Mouse (Mus musculus) hematopoietic stem cell, adult 5-6 weeks (primary cell): ENCODE data around the gene Wdr63. TPM values are rescaled to one million over a fixed set of nuclear protein-coding genes. Genes with fewer than 3 reads are reported as not detected.

Experiments used
- ATAC-seq, 2 experiments: fragments of 125-278 bp in 1 of 2; replicated peaks in 1 of 2; 2 replicates each; pipeline ENCODE4 v1.8.0; 2016 to 2017; ENCODE audit warnings: inconsistent platforms in 2 of 2, mild to moderate bottlenecking in 2 of 2, moderate number of reproducible peaks in 2 of 2, low read depth in 1 of 2, moderate TSS enrichment in 1 of 2; ENCODE audit not compliant: low FRiP score in 2 of 2, poor library complexity in 2 of 2, severe bottlenecking in 2 of 2, insufficient read depth in 1 of 2, low TSS enrichment in 1 of 2
- total RNA-seq: library from RNA; stranded (forward); fragments of 172-1452, 232-1000 nt; gene quantifications from 2 replicates; pipeline ENCODE4 v1.2.3, GENCODE M21; 2017

The Wdr63 gene
- not detected in 2 replicates for total RNA-seq

DNA sequence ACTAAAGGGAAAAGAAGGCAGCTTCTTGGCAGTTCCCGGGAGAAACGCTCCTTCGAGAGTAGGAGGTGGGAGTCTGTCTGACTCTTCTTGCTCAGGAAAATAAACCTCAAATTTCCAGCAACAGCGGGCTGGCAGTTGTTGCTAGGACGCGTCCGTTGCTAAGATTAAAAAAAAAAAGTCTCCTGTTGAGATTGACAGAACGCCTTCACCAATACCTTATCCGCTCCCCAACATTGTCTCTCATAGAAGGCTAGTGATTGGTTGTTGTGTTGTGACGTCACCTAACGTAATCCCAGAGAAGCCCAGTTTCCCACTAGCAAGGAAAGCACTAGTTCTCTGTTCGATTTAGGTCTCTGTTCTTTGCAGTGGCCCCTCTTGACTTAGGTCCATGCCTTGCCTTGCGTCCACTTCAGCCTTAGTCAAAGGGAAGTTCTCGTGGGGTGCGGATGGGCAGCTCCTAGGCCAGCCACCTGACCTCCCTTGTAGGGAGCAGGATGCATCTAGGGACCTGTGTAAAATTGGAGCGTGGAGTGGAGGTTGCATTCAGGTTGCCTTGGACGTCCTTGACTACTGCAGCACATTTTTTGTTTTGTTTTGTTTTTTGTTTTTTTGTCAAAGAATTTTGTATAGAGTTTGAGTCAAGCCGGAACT, at the start of gene Wdr63:
TSS of gene Wdr63 (minus strand) at position 210 of the 651 bp plus-strand sequence.
- peak; percentile 76 to 87 for ATAC-seq

DNA sequence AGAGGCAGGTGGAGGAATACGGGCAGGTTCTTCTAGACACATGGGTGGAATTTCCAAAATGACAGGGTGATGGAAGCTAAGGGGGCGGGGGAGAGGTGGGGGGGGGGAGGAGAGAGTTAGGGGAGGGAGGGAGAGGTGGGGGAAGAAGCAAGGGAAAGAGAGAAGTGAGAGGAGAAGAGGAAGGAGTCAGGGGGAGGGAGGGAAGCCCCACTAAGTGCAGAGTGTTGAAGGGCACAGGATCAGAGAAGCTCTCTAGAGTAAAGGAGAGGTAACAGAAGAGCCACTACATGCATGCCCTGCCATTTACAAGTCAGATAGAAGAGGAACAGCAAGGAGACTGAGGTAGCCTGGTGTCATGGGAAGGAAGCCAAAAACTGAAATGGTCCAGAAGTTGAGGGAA, 48.9 kb upstream of the Wdr63 start:
- no peak for ATAC-seq

DNA sequence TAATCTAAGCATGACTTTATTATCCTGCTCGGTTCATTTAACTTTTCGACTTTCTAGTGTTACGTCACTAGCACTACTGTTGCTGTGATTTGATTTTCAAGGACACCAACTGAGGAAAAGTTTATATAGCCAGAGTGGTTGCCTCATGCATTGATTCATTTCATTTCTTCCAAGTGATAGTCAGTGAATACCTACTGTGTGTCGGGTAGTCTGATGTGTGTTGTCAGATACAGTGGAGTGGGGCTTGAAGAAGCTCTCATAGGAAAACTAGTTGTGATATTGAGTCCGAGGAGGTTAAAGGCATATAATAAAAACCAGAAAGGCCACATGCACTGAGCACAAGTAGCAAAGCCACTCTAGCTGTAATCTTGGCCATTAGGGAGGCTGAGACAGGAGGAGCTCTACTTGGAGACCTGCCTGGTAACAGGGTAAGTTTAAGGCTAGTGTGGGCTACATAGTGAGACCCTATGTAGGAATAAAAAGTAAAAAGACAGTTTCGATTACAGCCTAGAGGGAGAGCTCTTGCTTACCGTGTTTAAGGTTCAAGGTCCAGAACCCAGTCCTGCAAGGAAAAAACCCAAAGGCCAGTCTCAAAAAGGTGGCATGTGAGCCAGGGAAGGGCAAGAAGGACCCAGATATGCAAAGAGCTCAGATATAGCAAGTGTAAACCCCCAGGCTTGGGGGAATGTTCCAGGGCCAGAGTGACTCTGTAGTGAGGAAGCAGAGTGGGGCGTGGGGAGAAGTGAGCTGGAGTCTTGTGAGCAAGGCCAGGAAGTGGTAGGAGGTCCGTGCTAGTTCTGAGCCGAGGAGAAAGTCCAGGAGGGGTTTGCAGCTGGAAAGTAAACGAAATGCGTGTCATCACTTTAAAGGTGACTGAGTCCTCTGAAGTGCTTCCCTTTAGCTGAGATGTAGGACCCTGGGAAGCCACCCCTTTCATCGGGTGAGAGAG, 48.0 kb upstream of the Wdr63 start:
- peak; percentile 40 to 60; a peak in 3 of 4 replicates for ATAC-seq

DNA sequence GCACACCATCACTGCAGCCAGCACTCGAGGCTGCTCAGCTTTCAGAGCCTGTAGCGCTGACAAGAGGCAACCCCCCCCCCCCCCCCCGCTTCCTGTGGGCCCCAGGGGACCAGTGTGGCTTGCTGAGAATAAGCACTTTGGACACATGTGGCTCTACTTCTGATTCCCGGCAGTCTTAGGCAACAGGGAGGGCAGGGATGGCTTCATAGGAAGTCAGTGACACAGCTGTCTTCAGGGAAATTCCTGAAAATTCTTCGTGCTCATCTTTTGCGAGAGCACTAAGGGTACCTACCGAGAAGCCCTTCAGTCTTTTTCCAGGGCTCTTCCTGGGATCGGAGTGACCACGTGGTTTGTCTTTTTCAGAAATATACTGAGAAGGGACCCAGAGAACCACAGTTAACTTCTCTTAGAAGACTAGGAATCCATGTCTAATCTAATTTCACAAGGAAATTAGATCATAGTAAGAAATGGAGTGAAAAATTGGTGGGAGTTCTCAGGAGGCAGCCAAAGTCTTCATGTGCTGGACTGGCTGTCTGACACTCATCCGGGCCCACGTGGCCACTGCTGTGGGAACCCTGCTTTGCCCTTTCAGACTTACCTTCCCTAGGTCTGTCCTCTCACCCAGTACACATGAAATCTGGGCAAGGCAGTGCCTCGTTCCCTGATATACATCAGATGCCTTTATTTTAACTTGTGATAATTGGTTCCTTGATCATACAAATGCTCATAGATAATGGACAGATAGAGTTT, 46.1 kb upstream of the Wdr63 start:
- no peak for ATAC-seq

DNA sequence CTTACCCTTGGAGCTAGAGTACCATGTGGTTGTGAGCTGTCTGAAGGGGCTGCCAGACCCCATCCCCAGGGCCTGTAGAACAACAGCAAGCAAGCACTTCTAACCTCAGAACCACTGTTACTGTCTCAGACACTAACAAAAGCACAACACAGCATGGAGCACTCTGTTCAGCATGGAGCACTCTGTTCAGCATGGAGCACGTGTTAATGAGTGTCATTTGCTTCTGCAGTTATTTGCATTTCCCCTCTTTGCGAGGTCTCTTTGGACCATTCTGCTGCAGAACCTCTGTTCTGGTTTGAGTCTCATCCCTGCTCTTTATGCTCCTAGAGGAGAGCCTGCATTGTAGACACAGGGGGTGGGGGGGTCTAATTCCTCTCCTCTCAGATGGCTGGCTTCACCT, 45.0 kb upstream of the Wdr63 start:
- no peak for ATAC-seq

DNA sequence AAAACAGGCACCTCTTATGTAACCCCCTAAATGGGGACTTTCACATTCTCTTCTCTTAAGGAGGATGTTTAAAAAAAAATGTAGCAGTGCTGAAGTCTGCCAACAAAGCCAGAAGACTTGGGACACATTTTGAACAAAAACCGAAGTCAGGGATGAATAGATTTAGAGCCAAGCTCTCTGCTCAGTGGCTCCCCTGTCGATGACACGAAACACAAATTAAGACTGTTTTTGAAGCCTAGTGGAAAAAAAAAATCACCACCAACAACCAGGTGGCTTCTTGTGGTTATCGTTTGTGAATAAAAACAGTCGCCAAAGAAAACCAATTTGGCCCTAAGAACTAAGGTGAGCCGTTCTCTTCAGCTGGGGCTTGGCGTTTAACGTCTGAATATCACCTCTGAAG, 44.4 kb upstream of the Wdr63 start:
- no peak for ATAC-seq

DNA sequence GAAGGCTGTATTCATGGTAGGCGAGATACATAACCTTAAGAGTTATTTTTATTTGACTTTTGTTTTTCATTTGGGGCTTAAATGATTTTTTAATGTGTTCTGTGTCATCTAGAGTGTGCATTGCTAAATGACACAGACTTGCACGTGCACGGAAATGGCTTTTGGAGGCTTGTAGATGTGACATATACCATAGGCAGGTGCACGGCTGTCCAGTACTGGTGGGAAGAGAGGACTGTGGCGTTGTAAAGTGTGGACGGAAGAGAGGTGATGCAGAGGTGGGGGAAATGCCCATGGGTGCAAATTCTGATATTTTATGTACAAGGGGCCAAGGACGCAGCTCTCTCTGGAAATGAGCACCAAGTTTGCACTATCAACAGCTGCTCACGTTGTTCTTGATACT, 43.8 kb upstream of the Wdr63 start:
- ATAC-seq, result no peak

DNA sequence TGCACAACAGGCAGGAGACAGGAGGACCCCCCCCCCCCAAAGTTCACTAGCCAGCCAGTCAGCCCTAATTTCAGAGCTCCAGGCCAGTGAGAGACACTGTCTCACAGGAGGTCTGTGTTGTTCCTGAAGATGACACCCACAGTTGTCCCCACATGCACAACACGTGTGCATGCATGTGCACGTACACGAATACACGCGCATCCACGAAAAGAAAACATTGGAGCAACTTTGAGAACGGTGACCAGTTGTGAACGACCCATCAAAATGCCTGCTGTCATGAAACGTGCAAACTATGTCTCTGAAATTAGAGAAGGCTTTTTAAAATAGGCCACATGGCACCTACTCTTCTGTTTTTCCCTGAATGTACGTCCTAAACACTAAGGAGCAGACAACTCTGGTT, 43.4 kb upstream of the Wdr63 start:
- no peak for ATAC-seq

DNA sequence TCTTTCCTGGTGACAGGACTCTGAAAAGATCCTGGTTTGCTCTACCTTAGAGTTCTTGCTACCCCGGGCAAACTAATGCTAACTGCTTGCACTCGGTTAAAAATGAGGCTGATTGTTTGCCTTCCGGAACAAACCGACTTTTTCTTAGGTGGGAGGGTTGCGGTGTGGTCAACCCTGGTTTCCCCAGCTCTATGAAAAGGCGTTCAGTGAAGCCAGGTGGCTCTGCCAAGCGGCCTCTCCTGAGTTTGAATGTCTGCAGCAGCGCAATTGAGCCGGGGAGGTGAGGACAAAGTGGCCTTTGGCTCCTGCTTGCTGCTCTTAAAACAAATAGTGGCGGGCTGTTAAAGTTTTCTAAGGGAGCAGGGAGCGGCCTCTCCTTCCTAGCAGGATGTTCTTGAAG, 42.6 kb upstream of the Wdr63 start:
- peak; percentile 41 to 55; a peak in 3 of 4 replicates for ATAC-seq

DNA sequence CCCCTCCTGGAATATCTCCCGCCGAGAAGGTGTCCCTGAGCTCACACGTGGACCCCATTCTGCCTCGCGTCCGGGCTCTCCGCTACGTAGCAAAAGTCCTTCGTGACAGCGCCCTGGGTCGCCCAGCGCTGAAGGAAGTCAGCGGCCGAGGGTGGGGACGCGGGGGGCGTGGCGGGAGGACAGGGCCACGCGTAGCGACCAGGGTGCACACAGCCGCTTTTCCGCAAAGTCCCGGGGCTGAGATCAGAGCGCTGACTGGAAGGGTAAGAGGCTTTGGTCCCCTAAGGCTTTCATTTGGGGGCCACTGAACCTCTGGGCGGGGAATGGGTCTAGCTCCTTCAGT, 42.1 kb upstream of the Wdr63 start:
- peak; percentile 69 to 72 for ATAC-seq

DNA sequence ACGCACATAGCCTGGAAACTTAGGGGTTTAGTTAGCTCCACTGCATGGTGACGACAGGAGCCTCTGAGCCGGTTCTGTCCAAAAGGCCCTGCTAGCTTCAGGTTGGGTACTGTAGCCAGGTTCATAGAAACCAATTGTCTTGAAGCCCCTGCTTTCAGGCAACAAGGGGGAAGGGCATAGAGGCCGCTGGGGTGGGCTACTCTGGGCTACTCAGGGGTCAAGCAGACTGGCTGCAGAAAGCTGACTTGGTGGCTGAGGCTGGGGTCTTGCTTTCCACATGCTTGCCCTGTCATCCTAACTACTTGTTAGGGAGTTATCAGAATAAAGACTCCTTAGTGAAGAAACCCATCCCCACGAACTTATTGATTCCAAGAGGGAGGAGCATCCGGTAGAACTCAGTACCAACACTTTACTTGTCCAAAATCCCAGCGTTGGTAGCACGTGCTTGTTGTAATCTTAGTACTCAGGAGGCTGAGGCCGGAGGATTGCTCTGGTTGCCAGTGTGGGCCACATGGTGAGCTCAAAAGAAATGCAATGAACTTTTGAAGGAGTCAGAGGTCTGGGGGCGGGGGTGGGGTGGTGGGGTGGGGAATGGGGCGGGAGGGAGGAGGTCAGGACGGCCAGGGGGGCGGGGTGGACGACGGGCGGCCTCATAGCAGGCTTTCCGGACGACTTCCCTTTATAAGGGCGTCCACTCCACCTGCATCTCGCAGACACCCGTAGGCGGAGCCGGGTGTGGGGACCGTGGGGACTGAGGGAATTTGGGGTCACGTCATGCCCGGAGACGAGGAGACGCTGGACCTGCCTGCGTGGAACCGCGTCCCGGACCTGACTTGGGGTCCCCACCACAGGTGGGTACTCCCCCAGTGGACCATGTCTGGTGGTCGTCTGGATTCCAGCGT, 41.5 kb upstream of the Wdr63 start, which contains the start of gene Mcoln2:
TSS of gene Mcoln2 (plus strand) at position 678 of the 902 bp plus-strand sequence.
- peak; percentile 61 to 62 for ATAC-seq

DNA sequence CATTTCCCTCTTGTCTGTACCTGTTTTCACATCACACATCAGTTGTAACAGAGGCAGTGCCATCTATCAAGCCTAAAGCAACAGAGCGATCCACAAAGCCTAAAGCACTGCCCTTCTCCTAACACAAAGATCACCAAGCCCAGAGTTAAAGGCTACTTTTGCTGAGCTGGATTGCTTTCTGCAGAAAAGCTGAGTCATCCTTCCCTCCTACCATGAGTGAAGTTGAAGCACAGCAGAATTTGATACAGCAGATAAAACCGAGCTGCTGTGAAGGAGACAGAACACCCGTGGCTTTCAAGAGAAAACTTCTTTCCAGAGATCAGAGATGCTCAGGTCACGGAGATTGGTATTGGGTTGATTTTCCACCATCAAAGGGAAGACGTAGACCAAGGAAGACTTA, 38.2 kb upstream of the Wdr63 start:
- peak in 1 of 2 experiments; percentile 28; a peak in 1 of 4 replicates for ATAC-seq

DNA sequence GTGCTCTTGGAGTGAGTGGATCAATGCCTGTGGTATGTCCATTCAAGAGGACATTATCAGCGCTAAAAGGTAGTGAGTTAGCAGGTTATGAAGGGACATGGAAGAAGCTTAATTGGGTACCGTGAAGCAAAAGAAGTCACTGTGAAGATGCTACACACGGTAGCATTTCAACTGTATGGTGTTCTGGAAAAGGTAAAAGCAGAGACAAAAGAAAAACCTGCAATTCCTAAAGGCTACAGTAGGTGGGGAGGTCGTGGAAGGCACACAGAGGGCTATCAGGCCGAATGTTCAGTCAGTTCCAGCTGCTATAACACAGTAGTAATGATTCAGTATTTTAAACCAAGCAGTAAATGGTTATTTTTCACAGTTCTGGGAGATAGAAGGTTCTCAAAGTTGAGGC, 37.6 kb upstream of the Wdr63 start:
- ATAC-seq, result peak in 1 of 2 experiments; percentile 38; a peak in 1 of 4 replicates

DNA sequence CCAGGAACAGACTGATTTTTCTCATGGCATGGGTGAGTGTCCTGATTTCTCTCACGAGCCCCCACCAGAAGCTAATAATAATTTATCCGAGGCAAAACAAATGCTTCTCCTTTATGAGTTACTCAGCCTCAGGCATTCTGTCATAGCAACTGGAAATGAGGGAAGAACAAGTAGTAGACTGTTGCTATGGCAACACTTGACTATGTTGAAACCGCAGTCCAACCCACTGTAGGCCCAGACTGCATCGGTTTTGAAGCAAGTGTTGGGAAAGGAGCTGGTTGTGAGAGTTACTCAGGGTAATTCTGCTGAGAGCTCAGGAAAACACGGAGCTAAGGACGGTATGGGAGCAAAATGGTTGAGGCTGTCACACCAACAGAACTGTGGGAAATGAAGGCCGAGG, 34.6 kb upstream of the Wdr63 start:
- ATAC-seq, result no peak

DNA sequence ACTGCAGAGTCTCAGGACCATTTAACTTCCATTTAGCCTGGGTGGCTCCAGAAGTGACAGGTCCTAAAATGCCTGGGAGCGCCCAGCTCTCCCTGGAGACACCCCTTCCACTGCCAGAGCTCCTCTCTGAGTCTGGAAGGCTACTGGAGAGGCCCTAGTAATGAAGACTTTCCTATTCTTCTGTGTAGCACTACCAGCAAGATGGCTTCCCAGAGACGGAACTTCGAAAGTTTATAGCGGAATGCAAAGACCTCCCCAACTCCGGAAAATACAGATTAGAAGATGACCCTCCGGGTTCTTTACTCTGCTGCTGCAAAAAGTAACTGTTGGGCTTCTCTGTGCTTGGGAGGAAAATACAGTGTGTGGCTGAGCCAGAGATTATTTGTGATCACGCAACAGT, 32.3 kb upstream of the Wdr63 start:
- ATAC-seq, result no peak

DNA sequence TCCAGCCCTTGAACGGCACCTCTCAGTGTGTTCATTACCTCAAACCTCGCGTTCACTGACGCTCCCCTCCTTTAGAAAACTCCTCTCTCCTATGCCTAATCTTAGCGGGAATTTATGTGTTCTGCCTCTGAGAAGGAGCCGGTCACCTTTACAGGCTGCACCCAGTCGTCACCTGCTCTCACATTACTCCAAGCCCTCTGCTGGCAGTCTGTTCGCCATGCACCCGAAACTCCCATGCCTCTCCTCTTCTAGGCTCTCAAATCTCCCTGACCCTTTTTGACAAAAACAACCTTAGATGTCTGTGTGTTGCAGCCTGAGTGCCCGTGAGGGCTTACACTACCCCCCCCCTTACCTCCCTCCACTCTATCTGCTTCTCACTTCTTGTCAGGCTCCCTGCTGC, 28.5 kb upstream of the Wdr63 start:
- ATAC-seq, result peak; percentile 32 to 53; a peak in 3 of 4 replicates

DNA sequence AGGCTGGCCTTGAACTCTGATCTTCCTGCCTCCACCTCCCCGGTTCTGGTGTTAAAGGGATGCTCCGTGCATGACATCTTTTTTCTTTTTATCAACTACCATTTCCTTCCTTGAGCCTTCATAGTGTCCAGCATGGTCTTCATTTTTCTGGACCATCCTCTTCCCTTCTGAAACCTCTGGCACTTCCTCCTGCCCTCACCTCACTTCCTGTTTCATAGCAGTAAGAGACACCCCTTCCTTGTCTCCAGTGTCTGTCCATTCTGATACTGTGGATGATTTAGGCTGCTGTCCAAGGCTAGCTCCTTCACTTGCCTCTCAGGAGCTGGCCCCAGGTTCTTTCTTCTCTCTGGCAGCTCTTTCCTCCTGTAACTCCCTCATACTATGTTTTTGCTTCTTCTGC, 27.5 kb upstream of the Wdr63 start:
- ATAC-seq, result no peak
